Mouse (Mus musculus) testis, adult 2 months (tissue): ENCODE results near the gene Hoxa3.

ENCODE experiments used
- CTCF ChIP-seq: fragments of 200-500 bp; IDR thresholded peaks from 2 replicates; pipeline ENCODE4 v1.5.1; 2012; ENCODE audit warnings: low read depth, mild to moderate bottlenecking, inconsistent platforms, low read length, moderate library complexity; ENCODE audit not compliant: control insufficient read depth, insufficient read depth, insufficient replicate concordance
- POLR2A ChIP-seq: fragments of 200-500 bp; IDR thresholded peaks from 2 replicates; pipeline ENCODE4 v1.6.1; 2012; ENCODE audit warnings: low read depth, mild to moderate bottlenecking, inconsistent platforms, low read length, moderate library complexity; ENCODE audit not compliant: control insufficient read depth

GRCm38 (mm10) chr6:52205638-52206621, 7.2 kb downstream of the Hoxa3 start:
- TF ChIP-seq CTCF (no peak), POLR2A (no peak)
